Mouse (Mus musculus) liver, embryonic 13.5 days (tissue): Measurements from ENCODE around the gene Pced1b. TPM values are rescaled to one million over a fixed set of nuclear protein-coding genes. Genes with fewer than 3 reads are reported as not detected.

Experiments used
- ATAC-seq: fragments of 200-750 bp; cut with Nextera tagmentation; 2 replicates; pipeline ENCODE4 v1.8.0; 2017; ENCODE audit warnings: low read depth, mild to moderate bottlenecking, moderate number of reproducible peaks, moderate library complexity
- DNase-seq: peaks from one replicate; pipeline ENCODE4 v3.0.0; 2022
- H3K27ac ChIP-seq: fragments of 300-500 bp; sonication (generic); 2 replicates; pipeline ENCODE4 v1.5.1; 2015; ENCODE audit warnings: moderate library complexity, mild to moderate bottlenecking, inconsistent platforms
- H3K27me3 ChIP-seq: fragments of 300-500 bp; sonication (generic); 2 replicates; pipeline ENCODE4 v1.6.1; 2015; ENCODE audit warnings: mild to moderate bottlenecking, inconsistent platforms
- H3K36me3 ChIP-seq: fragments of 300-500 bp; sonication (generic); 2 replicates; pipeline ENCODE4 v1.6.1; 2015; ENCODE audit warnings: mild to moderate bottlenecking, inconsistent platforms
- H3K4me1 ChIP-seq: fragments of 300-500 bp; sonication (generic); replicated peaks from 2 replicates; pipeline ENCODE4 v1.6.1; 2015; ENCODE audit warnings: inconsistent platforms
- H3K4me2 ChIP-seq: fragments of 300-500 bp; sonication (generic); 2 replicates; pipeline ENCODE4 v1.6.1; 2015; ENCODE audit warnings: inconsistent platforms, mild to moderate bottlenecking, moderate library complexity
- H3K4me3 ChIP-seq: fragments of 300-500 bp; sonication (generic); replicated peaks from 2 replicates; pipeline ENCODE4 v1.5.1; 2015; ENCODE audit warnings: mild to moderate bottlenecking, inconsistent platforms
- H3K9ac ChIP-seq: fragments of 300-500 bp; sonication (generic); 2 replicates; pipeline ENCODE4 v1.6.1; 2015; ENCODE audit warnings: mild to moderate bottlenecking, inconsistent platforms
- H3K9me3 ChIP-seq: fragments of 300-500 bp; sonication (generic); replicated peaks from 2 replicates; pipeline ENCODE4 v1.6.1; 2016; ENCODE audit warnings: inconsistent platforms
- WGBS: fragments of 180-500 bp; shearing (Covaris S2); methylation state at CpG from one replicate; pipeline ENCODE4 v1.1.7; 2015; ENCODE audit not compliant: insufficient replicate concordance; 5-methylcytosine and 5-hydroxymethylcytosine counted together
- polyA plus RNA-seq: library from polyadenylated mRNA; unstranded; fragments of >200 nt; fragmentation: Nextera tagmentation; extraction: Ambion mirVana; gene quantifications from 2 replicates; pipeline ENCODE4 v1.2.1, GENCODE M21; 2015

Pced1b gene
- polyA plus RNA-seq, 1 experiment from 2014 or later, result 4.6 TPM

DNA sequence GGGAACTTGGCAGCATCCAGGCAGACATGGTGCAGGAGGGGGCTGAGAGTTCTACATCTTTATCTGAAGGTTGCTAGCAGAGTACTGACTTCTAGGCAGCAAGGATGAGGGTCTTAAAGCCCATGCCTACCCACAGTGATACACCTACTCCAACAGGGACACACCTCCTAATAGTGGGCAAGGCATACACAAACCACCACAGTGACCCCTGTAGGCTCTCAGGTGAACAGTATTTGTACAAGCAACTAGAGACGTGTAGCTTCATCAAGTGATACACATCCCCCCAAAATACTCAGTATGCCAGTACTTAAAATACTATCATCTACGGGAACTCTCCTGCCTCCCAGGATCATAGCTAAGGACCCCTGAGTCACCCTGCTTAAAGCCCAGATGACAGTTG, 164.2 kb downstream of the Pced1b start:
- Histone ChIP-seq H3K4me3 (no peak overlapping the region), H3K36me3 (no peaks in the 10 kb centered on the region), H3K4me1 (peaks cover 3% of the 10 kb centered on the region; the same call in 1 of the 2 replicates), H3K9ac (no peak overlapping the region), H3K27ac (no peak overlapping the region), H3K9me3 (no peaks in the 10 kb centered on the region), H3K27me3 (0 out of 2 replicates have a peak, but pooled peaks cover 3% of the 10 kb centered on the region), H3K4me2 (no peak overlapping the region)
- WGBS, result 73% methylated on average over 2 of the region's 2 CpGs
- ATAC-seq, result no peak
- DNase-seq, result no peak

DNA sequence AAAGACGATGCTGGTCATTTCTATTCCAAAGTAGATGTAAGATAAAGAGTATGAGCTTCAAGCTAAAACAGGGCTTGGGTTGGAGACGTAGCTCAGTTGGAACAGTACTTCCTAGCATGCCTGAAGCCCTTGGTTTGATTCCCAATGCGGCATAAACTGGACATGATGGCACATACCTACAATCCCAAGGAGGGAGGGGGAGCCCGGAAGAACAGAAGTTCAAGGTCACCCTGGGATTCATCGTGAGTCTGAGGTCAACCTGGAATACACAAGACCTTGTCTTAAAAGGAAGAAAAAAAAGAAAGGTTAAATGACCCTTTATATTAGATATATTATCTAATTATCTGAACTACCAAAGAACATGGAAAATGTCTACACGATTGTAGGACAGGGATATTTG, 164.8 kb downstream of the Pced1b start:
- Histone ChIP-seq H3K9ac (no peak overlapping the region), H3K4me3 (no peak overlapping the region), H3K4me1 (peaks cover 3% of the 10 kb centered on the region; the same call in 1 of the 2 replicates), H3K9me3 (no peaks in the 10 kb centered on the region), H3K36me3 (no peaks in the 10 kb centered on the region), H3K27me3 (0 out of 2 replicates have a peak, but pooled peaks cover 3% of the 10 kb centered on the region), H3K27ac (no peak overlapping the region), H3K4me2 (no peak overlapping the region)
- DNase-seq (no peak), ATAC-seq (no peak)
- WGBS, result 72% methylated on average over 6 of the region's 6 CpGs

DNA sequence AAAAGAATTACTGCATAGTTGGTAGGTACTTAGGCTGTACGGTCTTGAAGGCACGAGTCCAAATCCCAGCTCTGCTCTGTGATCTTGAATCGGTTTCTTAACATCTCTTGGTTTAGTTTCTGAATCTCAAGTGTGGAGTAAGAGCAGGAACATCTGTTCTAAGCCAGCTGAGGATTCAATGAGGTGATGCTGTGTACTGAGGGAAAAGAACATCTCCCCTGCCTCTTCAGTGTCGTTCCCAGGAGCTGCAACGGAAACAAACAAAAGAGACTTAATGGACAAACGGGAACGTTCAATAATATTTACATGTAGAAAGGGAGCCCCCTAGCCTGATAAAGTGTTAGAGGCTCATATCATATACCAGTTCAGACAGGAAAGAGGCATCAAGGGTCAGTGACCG, 165.4 kb downstream of the Pced1b start:
- WGBS, result 80% methylated on average over 8 of the region's 8 CpGs
- Histone ChIP-seq H3K27ac (no peak overlapping the region), H3K4me1 (peaks cover 3% of the 10 kb centered on the region; the same call in 1 of the 2 replicates), H3K4me3 (no peak overlapping the region), H3K9ac (no peak overlapping the region), H3K36me3 (no peaks in the 10 kb centered on the region), H3K9me3 (no peaks in the 10 kb centered on the region), H3K27me3 (0 out of 2 replicates have a peak, but pooled peaks cover 3% of the 10 kb centered on the region), H3K4me2 (no peak overlapping the region)
- DNase-seq (no peak), ATAC-seq (no peak)

DNA sequence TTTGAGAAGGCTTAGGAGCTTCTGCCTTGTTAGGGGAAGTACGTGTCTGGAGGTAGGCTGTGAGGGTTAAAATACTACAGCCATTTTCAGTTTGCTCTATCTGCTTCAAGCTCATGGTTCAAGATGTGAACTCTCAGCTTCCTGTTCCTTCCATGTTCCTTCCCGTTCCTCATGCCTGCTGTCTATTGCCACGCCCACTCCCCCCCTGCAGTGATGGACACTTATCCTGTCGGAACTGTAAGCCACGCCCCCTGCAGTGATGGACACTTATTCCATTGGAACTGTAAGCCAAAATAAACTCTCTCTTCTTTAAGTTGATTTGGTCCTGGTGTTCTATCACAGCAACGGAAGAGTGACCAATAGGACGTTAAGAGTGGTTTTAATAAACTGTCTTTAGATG, 166.0 kb downstream of the Pced1b start:
- Histone ChIP-seq H3K27me3 (0 out of 2 replicates have a peak, but pooled peaks cover 3% of the 10 kb centered on the region), H3K4me1 (peaks cover 3% of the 10 kb centered on the region; the same call in 1 of the 2 replicates), H3K36me3 (no peaks in the 10 kb centered on the region), H3K4me3 (no peak overlapping the region), H3K4me2 (no peak overlapping the region), H3K9me3 (no peaks in the 10 kb centered on the region), H3K27ac (no peak overlapping the region), H3K9ac (no peak overlapping the region)
- WGBS, result 73% methylated on average over 7 of the region's 7 CpGs
- DNase-seq (no peak), ATAC-seq (no peak)

DNA sequence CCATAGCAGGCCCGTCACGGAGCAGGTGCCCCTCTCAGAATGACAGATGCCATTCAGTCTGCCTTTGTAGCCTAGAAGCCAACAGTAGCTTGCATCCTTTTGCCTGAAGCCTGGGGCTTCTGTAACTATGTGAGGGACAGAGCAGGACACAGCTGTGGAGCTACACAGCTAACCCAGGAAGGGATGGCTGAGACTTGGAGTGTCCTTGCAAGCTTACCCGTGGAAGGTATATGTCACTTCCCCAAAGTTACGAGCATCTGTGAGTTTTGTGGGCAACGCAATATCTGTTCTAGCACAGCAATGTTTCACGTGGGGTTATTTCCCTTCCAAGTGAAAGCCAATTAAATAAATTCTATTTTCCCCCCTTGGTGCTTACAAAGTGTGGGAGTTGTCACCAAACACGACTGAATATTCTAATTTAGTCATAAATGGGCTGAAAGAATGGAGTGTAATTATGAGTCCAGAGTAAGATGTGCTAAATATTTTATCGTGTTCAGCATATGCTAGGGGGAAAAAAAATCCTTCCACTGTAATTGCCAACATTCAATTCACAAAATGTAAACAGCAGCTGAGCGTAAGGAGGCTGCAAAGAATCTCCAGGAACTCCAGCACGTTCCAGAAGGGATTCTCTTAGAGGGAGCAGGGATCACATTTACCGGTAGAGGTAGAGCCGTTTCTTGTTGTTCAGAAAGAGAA, 168.0 kb downstream of the Pced1b start:
- Histone ChIP-seq H3K27ac (no peak overlapping the region), H3K4me3 (no peak overlapping the region), H3K9ac (no peak overlapping the region), H3K27me3 (no peaks in the 10 kb centered on the region), H3K4me1 (peaks cover 3% of the 10 kb centered on the region; the same call in 1 of the 2 replicates), H3K9me3 (no peaks in the 10 kb centered on the region), H3K4me2 (no peak overlapping the region), H3K36me3 (no peaks in the 10 kb centered on the region)
- ATAC-seq, result no peak
- no peak for DNase-seq
- 59% methylated on average over 12 of the region's 12 CpGs for WGBS

DNA sequence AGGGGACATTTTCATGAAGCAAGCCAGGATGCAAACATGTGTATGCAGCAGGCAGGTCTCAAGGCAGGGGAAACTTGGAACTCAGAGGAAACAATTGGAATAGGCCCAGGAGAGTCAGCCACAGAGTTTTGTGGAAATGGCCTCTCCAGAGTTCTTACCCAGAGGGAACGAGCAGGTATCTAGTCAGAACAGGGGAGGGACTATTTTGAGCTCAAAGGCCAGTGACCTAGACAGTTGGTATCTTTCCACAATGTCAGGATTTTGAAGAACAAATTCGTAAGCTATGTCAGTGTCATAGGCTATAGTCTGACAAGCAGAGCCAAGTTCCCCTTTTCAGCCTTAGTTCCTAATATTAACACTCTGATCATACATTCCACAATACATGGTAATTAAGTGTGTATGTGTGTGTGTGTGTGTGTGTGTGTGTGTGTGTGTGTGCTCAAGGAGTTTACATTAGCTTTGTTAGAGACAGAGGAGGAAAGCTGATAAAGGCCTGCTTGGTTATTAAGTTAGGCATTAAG, 168.6 kb downstream of the Pced1b start:
- Histone ChIP-seq H3K4me2 (no peak overlapping the region), H3K27ac (no peak overlapping the region), H3K4me3 (no peak overlapping the region), H3K36me3 (no peaks in the 10 kb centered on the region), H3K27me3 (no peaks in the 10 kb centered on the region), H3K9ac (no peak overlapping the region), H3K9me3 (no peaks in the 10 kb centered on the region), H3K4me1 (peaks cover 3% of the 10 kb centered on the region; the same call in 1 of the 2 replicates)
- DNase-seq (no peak), ATAC-seq (no peak)
- 23% methylated on average over 2 of the region's 2 CpGs for WGBS

DNA sequence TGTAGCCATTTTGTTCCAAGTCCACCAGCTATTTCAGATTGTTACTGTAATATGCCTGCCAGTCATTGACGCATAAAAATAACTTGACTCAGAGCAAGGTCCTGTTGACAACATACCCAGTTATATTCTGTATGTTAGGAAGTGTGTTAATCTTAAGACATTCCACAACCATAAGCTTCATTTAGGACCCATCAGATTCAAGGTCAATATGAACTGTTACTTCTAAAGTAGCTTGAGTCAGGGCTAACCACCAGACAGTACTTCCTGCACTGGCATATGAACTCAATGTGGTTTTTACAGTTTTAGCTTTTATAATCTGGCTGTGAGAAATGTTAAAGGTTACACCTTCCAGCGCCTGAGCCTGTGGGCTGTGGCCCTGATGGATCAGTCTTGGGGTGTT, 173.4 kb downstream of the Pced1b start:
- H3K9ac ChIP-seq, result no peak overlapping the region
- no peaks in the 10 kb centered on the region for H3K36me3 ChIP-seq
- no peak for DNase-seq
- ATAC-seq, result no peak
- H3K4me2 ChIP-seq, result no peak overlapping the region
- no peaks in the 10 kb centered on the region for H3K27me3 ChIP-seq
- no peak overlapping the region for H3K4me3 ChIP-seq
- H3K27ac ChIP-seq, result no peak overlapping the region
- H3K4me1 ChIP-seq, result peaks cover 10% of the 10 kb centered on the region
- 67% methylated on average over 2 of the region's 2 CpGs for WGBS
- H3K9me3 ChIP-seq, result no peaks in the 10 kb centered on the region

DNA sequence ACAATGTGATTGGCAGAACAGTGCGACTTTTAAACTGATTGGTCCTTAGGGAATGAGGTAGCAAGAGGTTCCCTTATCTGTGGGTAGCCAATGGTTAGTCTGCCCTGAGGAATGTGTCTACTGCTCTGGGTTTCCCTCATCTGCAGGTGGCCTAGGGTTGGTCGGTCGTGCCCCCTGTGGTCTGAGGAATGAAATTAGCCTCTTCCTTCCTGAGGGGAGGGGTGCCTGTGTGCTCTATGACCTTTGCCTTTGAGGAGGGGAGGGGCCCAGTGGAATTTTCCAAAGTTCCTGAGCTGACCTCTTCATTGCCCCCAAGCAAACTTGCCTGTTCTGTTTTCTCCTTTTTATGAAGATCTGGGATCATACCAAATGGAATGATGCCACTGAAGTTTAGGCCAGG, 174.6 kb downstream of the Pced1b start:
- H3K27ac ChIP-seq, result no peak overlapping the region
- ATAC-seq (no peak), DNase-seq (no peak)
- H3K4me2 ChIP-seq, result no peak overlapping the region
- H3K9ac ChIP-seq, result no peak overlapping the region
- H3K36me3 ChIP-seq, result no peaks in the 10 kb centered on the region
- peaks cover 8% of the 10 kb centered on the region for H3K4me1 ChIP-seq
- no peaks in the 10 kb centered on the region for H3K9me3 ChIP-seq
- no peak overlapping the region for H3K4me3 ChIP-seq
- no peaks in the 10 kb centered on the region for H3K27me3 ChIP-seq
- 38% methylated on average over 3 of the region's 3 CpGs for WGBS

DNA sequence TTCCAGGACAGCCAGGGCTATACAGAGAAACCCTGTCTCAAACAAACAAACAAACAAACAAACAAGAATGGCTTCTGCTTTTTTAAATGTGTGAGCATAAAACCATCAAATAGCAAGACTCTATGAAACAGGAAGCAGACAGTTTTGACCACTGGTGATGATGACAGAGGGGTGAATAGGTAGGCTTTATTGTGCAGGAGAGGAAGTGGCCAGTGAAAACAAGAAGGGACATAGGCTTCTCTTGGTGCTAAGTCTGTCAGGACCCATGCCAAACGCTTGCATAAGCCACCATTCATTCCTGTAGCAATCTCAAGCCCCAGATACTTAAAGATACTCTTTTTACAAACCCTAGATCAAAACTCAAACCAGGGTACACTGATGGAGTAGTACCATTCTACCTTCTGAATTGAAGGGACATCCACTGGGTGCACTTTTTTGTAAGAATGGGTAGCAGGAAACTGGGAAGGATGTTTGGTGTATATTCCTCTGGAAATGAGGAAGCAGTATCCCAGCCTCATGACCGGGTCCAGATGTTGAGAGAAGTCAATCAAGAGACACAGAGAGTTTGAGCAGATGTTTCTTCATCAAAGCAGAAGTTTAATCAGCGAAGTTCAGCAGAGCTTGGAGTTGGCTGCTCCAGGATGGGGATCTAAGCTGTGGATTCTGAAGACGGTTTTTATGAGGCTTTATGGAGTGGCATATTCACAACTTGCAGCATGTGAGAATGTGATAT, 175.5 kb downstream of the Pced1b start:
- ATAC-seq (no peak), DNase-seq (no peak)
- Histone ChIP-seq H3K9ac (no peak overlapping the region), H3K27me3 (no peaks in the 10 kb centered on the region), H3K9me3 (no peaks in the 10 kb centered on the region), H3K4me3 (no peak overlapping the region), H3K27ac (no peak overlapping the region), H3K4me2 (no peak overlapping the region), H3K36me3 (no peaks in the 10 kb centered on the region), H3K4me1 (peaks cover 8% of the 10 kb centered on the region)
- 29% methylated on average over 4 of the region's 4 CpGs for WGBS

DNA sequence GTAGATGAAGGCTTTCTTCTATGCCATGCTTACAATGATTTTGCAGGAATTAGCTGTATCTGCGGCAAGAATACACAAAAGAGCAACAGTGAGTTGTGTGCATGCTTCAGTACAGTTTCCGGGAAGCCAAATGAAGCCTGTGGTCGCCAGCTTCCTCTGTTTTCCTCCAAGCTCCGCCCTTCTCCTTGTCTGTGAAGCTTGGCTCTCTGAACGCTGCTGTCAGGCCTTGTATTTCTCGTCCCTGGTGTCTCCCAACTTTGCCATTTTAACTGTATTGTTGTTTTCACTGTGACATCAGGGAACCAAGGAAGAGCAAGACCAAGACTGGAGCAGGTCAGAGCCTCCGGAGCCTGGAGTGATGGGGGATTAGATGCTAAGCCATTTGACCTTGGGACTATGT, 177.5 kb downstream of the Pced1b start:
- H3K9me3 ChIP-seq, result no peaks in the 10 kb centered on the region
- WGBS, result 25% methylated on average over 7 of the region's 7 CpGs
- no peaks in the 10 kb centered on the region for H3K36me3 ChIP-seq
- no peak overlapping the region for H3K4me3 ChIP-seq
- H3K4me1 ChIP-seq, result peaks cover 8% of the 10 kb centered on the region
- no peaks in the 10 kb centered on the region for H3K27me3 ChIP-seq
- ATAC-seq (no peak), DNase-seq (no peak)
- no peak overlapping the region for H3K9ac ChIP-seq
- no peak overlapping the region for H3K27ac ChIP-seq
- no peak overlapping the region for H3K4me2 ChIP-seq

DNA sequence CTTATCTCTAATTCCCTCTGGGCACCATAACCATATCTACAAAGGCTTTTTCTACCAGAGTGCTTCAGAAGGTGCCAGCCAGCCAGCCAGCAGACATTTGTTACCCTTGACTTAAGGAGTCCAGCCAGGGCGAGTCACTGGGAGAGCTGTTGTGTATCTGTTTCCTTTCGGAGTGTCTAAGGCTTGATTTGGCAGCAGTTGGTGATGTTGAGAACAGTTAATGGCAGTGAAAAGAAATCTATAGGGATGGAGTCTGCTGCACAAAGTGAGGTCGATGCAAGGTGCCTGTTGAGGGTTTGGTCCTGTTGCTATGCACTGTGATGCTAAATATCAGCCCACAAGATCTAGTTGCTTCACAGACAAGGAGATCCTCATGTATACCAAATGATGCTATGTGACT, 178.1 kb downstream of the Pced1b start:
- H3K9me3 ChIP-seq, result no peaks in the 10 kb centered on the region
- no peak overlapping the region for H3K4me2 ChIP-seq
- H3K4me1 ChIP-seq, result peaks cover 8% of the 10 kb centered on the region
- H3K27ac ChIP-seq, result no peak overlapping the region
- DNase-seq (no peak), ATAC-seq (no peak)
- no peaks in the 10 kb centered on the region for H3K27me3 ChIP-seq
- no peak overlapping the region for H3K9ac ChIP-seq
- WGBS, result 63% methylated on average over 3 of the region's 3 CpGs
- no peak overlapping the region for H3K4me3 ChIP-seq
- no peaks in the 10 kb centered on the region for H3K36me3 ChIP-seq
